Mouse (Mus musculus): ENCODE measurements at regions not wholly inside any gene's neighbourhood (a gene's known extent, or its start where the extent isn't known, plus 50 kb on each side); places are given as distances from the start of the nearest gene placed in this dataset.

- no peak for DNase-seq (ENCODE audit: low spot score)
Observed at GRCm38 (mm10) chr1:69376923-69377706, 269.3 kb upstream of the Erbb4 start.

- no peak for DNase-seq (ENCODE audit: low spot score)
Observed at GRCm38 (mm10) chr1:69375246-69375645, 267.4 kb upstream of the Erbb4 start.

- DNase-seq (ENCODE audit: low spot score): no peak
Observed at GRCm38 (mm10) chr1:69370078-69370477, 262.2 kb upstream of the Erbb4 start.

GRCm38 (mm10) chr1:69367531-69367930, 259.7 kb upstream of the Erbb4 start:
- DNase-seq (ENCODE audit: low spot score): no peak

- DNase-seq (ENCODE audit: low spot score): no peak
Observed at GRCm38 (mm10) chr1:69364069-69364468, 256.2 kb upstream of the Erbb4 start.

GRCm38 (mm10) chr1:69357548-69357947, 249.7 kb upstream of the Erbb4 start:
- no peak for DNase-seq (ENCODE audit: low spot score)

- no peak for DNase-seq (ENCODE audit: low spot score)
Observed at GRCm38 (mm10) chr1:69350417-69350816, 242.6 kb upstream of the Erbb4 start.

- DNase-seq (ENCODE audit: low spot score): no peak
Observed at GRCm38 (mm10) chr1:69349826-69350225, 242.0 kb upstream of the Erbb4 start.

GRCm38 (mm10) chr1:69342100-69342499, 234.2 kb upstream of the Erbb4 start:
- DNase-seq (ENCODE audit: low spot score): no peak

GRCm38 (mm10) chr1:69340481-69340880, 232.6 kb upstream of the Erbb4 start:
- DNase-seq (ENCODE audit: low spot score): no peak

- peak; percentile 54 for DNase-seq (ENCODE audit: low spot score)
Observed at GRCm38 (mm10) chr1:69331418-69332254, 223.8 kb upstream of the Erbb4 start.

GRCm38 (mm10) chr1:69329399-69329798, 221.5 kb upstream of the Erbb4 start:
- no peak for DNase-seq (ENCODE audit: low spot score)

- DNase-seq (ENCODE audit: low spot score): no peak
Observed at GRCm38 (mm10) chr1:69326711-69327110, 218.9 kb upstream of the Erbb4 start.

GRCm38 (mm10) chr1:69319526-69319925, 211.7 kb upstream of the Erbb4 start:
- no peak for DNase-seq (ENCODE audit: low spot score)

- DNase-seq (ENCODE audit: low spot score): no peak
Observed at GRCm38 (mm10) chr1:69296816-69297215, 189.0 kb upstream of the Erbb4 start.

GRCm38 (mm10) chr1:69291329-69291728, 183.5 kb upstream of the Erbb4 start:
- DNase-seq (ENCODE audit: low spot score): peak; percentile 43

- no peak for DNase-seq (ENCODE audit: low spot score)
Observed at GRCm38 (mm10) chr1:69286374-69286773, 178.5 kb upstream of the Erbb4 start.

- no peak for DNase-seq (ENCODE audit: low spot score)
Observed at GRCm38 (mm10) chr1:69277428-69277827, 169.6 kb upstream of the Erbb4 start.

GRCm38 (mm10) chr1:69247691-69248090, 139.8 kb upstream of the Erbb4 start:
- DNase-seq (ENCODE audit: low spot score): peak; percentile 61

GRCm38 (mm10) chr1:69242289-69242909, 134.5 kb upstream of the Erbb4 start:
- DNase-seq (ENCODE audit: low spot score): no peak

GRCm38 (mm10) chr1:69241502-69242214, 133.8 kb upstream of the Erbb4 start:
- peak; percentile 49 for DNase-seq (ENCODE audit: low spot score)

All from thymus, postnatal 0 days (tissue).